Mouse (Mus musculus) urinary bladder, postnatal 10 days (tissue): ENCODE results near the gene Bbs7.

Source experiments
- DNase-seq: peaks from one replicate; pipeline ENCODE4 v3.0.0; 2022; ENCODE audit warnings: low spot score

Gene Bbs7

DNA sequence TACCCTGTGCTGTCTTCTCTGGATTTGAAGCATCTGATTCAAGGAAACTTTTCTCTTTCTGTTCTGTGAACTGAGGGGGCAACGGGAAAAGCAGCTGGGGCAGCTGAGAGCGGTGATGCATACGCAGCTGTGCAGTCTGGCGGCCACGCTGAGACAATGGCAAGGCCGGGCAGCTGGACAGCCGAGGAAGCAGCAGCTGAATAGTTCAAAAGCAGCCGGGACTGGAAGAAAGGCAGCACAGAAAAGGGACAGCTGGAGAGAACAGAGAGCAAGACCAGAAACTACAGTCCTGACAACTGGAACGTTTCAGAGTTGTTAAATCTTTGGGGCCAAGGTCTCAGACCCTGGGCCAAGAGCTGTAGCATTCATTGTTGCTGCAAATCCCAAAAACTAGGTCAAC, 61.9 kb downstream of the Bbs7 start:
- DNase-seq: no peak

DNA sequence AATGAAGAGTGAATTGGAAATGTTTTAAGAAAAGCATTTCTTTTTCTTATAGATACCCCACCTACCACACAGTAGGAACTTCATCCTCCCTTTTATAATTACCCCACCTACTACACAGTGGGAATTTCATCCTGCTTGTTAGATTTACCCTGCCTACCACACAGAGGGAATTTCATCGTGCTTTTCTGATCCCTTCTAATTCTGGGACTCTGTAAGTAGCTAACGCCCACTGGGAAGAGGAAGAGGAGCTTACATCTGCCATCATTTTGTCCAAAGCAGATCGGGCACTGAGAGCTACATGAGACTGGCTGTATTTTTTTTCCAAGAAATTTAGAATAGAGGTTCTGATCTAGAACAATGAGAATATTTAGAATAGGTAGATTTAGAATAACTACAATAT, 68.3 kb downstream of the Bbs7 start:
- DNase-seq: no peak

DNA sequence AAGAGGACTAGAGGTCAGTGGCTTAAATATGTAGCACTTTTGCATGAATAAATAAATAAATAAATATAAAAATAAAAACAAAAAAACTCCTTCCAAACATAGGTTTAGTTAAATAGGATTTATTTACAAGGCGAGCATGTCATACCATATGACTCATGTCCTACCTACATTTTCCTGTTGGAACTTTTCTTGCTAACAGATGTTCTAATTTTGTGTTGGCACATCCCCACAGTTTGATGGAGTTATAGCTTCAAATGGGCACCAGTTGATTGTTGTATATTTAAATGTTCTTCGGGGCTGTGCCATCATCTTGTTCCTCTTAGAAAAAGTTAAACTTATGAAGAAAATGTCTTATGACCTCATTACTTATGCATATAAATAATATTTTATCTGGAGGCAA, 71.9 kb downstream of the Bbs7 start:
- no peak for DNase-seq

DNA sequence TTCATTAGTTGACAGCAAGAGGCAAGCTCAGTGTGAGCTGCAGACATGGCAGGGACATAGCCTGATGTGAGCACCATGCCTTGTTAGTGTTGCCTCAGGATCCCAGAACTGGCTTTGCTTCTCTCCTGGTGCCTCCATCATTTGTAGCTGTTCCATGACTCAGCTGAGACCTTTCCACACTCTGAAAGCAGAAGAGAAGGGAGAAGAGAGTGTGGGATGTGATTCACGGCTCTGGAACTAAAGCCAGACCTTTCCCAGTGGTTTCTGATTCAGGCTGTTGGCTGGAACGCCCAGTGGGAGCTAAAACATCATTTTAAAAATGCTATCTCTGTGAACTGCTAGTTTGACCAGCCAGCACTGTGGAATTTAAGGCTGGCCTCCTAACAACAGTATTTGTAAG, 72.5 kb downstream of the Bbs7 start:
- no peak for DNase-seq

DNA sequence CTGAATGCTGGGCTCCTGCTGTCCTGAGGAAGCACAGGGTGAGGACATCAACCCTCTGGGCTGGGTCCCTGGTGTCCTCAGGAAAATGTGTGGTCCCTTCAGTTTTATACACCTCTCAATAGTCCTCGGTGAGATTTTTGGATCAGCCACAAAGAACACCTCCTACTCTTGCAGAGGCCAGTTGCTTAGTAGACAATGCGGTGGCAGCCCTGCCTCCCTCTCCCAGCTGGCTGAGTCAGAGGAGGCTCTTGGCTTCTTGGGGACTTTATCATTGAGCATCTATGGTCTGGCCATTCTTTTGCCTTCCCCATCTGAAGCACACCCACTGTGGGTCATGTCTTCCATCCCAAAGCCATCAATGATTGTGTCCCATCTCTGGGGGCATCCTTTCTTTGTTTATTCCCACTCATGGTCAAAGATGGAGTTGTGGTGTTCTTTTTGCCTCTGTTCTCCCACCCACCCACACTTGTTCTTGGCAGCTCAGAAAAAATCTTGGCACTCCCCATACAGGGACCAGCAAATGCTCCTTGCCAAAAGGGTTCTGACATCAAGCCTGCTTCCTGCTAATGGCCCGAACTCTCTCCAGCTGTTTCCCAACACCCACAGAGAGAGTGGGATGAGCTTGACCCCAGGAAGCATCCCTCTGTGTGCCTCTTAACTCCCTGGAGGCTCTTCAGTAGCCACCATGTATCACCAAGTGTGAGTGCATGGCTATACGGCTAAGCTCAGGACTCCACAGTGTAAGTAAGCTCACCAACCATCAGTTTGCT, 75.4 kb downstream of the Bbs7 start:
- no peak for DNase-seq

DNA sequence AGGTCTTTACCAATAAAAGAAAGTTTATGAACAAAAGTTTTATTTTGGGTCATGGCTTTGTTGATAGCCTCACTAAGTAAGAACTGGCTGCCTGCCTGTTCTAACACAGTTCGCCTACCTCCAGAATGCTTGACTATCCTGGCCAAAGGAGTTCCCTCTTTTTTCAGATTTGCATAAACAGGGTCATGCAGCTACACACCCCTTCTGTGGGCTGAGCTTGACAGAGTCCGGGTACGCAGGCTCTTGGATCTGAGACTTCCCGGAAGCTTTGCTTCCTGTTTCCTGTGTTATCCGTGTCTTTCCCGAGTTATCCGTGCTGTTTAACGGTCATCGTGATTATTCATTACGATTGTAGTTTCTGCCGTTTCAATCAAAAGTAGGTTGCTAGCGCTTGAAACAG, 77.2 kb downstream of the Bbs7 start:
- DNase-seq: no peak

DNA sequence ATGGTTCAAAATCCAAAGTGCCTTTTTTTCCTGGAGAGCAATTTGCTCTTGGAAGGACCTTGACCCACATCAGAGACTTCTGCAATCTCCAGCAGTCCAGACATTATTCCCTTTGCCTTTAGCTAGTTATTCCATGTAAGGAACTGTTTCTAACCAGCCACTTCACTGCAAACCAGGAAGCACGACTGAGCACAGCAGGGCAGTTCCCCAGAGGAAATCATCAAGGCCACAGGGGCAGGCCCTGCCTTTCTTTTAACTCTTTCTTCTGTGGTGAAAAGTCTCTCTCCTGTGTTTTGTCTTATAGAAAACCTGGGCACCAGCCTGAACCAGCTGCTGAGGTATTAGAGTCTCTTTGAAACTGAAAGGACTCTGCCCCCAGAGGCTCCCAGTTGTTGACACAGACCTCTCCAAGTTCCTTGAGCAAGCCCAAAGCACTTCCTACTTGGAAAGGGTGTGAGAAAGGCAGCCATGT, 80.0 kb downstream of the Bbs7 start:
- no peak for DNase-seq

DNA sequence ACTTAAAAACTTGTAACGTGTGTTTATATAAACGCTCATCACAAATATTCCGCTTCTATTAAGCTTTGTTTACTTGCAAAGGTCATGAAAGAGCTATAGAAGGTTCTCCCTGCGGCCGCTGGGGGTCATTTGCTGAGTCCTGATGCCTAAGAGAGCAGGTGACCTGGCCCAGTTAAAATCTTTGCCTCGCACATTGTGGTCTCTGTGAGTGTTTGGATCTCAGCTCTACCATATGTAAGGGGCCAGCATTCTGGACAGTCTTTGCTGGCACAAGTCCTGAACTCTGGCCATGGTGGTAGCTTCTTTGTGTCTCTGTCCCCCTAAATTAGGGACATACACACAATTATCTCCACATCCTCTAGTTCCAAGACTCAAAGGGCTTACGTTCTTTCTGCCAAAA, 80.5 kb downstream of the Bbs7 start:
- DNase-seq: no peak

DNA sequence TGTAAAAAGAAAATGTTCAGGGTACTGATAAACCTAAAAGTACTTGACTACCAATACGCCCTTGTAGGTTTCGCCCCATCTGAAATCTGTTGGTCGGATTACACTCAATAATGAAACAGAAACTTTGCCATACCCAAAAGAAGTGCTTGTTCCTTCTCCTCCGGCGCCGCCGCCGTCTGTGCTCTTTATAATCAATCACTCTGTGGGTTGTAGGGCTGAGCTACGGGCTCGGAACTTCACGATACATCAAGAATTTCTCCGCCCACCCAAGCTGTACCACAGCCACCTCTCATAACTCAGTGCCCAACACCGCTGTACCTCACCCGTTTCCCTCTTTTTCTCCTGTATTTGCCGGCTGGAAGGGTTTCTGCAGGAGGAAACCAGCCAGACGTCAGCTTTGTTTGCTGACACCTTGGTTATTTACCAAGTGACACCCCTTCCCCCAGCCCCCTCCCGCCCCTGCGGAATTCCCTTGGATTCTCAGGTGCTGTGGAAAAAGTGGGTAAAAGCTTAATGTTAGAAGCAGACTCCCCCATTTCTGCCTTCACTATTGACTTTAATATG, 81.2 kb downstream of the Bbs7 start:
- no peak for DNase-seq

DNA sequence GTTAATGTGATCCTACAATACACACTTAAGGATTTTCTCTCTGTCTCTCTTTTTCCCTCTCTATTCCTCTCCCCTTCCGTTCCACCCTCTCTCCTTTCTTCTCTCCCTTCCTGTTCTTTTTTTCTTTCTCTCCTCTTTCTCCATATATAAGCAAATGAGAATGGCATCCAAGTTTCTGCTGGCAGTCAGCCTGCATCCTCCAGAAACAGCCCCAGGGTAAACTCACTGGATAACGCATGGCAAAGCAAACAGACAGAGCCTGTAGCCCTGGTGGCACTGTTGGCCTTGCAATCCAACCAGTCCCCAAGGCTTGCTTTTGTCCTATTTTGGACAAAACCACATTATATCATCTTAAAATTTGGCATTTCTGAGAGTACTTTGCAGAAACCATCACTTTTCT, 82.0 kb downstream of the Bbs7 start:
- no peak for DNase-seq

DNA sequence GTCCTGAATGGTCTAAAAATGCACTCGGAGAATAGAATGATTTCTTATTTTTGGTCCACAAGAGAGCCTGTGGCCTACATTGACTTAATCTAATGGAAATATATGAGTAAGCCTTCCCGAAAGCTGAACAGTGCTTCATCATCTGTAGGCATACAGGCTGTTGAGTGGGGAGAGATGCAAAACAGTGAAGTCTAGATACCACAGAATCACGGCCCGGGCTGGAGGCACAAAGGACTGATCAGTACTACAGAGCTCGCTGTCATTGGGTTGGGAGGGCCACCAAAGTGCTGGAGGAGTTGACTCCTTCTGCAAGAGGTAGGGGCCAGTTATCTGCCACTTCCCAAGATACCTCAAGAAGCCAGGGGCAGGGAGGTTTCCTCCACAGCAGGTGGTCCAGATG, 82.5 kb downstream of the Bbs7 start:
- DNase-seq: no peak

DNA sequence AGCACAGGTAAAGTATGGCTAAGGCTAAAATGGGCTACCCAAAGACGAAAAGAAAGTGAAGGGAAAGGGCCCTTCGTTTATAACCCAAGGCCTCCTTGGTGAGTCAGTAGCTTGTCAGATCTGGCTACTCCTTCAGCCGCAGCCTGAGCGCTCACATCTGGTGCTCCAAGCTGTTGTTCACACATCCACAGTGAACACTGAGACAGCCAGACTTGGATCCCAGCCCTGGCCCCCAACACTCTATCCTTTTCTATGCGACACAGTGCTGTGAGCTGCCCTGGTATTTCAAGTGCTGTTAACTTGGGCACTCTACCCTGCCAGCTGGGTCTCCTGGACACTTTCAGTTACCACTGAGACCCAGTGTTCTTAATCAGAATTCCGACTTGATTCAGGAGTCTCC, 82.9 kb downstream of the Bbs7 start:
- no peak for DNase-seq

DNA sequence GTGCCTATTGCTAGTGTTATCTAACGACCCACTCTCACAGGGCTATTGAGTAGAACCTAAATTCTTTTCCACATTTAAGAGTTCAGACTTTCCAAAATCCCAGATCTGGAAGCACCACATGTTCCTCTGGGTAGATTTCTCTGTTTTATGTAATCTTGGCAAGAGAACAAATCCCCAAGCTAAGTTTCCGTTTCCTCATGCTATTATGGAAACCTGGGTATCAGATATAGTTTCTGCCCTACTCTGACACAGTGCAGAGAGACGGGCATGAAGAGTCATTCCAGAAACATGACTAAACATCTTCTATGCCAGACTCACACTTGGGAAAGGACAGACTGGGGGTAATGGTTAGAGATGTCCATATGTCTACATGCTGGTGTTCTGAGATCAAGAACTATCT, 88.8 kb downstream of the Bbs7 start:
- DNase-seq: no peak
